Mouse (Mus musculus) fibroblast of lung, adult 2 months (primary cell): Measurements from ENCODE around the gene Platr17.
"Not testable (repeated sequence)": the region's sequence is repeated elsewhere in the genome, so short reads cannot be mapped to it uniquely, and the experiment has no call there.

ENCODE experiments used
- DNase-seq: peaks from one replicate; pipeline ENCODE4 v3.0.0-alpha.2; 2011; ENCODE audit warnings: low read depth

Platr17 gene

GRCm38 (mm10) chr17:33902491-33902890 is 2.4 kb upstream of the Platr17 start:
- no peak for DNase-seq

GRCm38 (mm10) chr17:33903911-33904651 is 854 bp upstream of the Platr17 start:
- DNase-seq = not testable (repeated sequence)

- DNase-seq = no peak
Measured at GRCm38 (mm10) chr17:33908331-33909076, 3.6 kb downstream of the Platr17 start.

- DNase-seq = peak; percentile 97
Measured at GRCm38 (mm10) chr17:33909077-33909868, 4.3 kb downstream of the Platr17 start, which contains the start of gene Daxx. Gene Daxx (plus strand): TSS chr17:33909414.

GRCm38 (mm10) chr17:33909869-33910250 is 4.9 kb downstream of the Platr17 start:
- DNase-seq = no peak

- no peak for DNase-seq
Measured at GRCm38 (mm10) chr17:33910346-33911051, 5.6 kb downstream of the Platr17 start.

GRCm38 (mm10) chr17:33911052-33911812 is 6.3 kb downstream of the Platr17 start:
- DNase-seq = no peak

- no peak for DNase-seq
Measured at GRCm38 (mm10) chr17:33911813-33912414, 7.0 kb downstream of the Platr17 start.

- no peak for DNase-seq
Measured at GRCm38 (mm10) chr17:33913264-33913663, 8.3 kb downstream of the Platr17 start.

- DNase-seq = no peak
Measured at GRCm38 (mm10) chr17:33913905-33914304, 9.0 kb downstream of the Platr17 start.

GRCm38 (mm10) chr17:33914969-33915391 is 10.0 kb downstream of the Platr17 start:
- no peak for DNase-seq

- DNase-seq = peak; percentile 98
Measured at GRCm38 (mm10) chr17:33915671-33916250, 10.8 kb downstream of the Platr17 start, which contains the start of the genes Tapbp and Zbtb22. Gene Tapbp (plus strand): TSS chr17:33915899. Gene Zbtb22 (plus strand): TSS chr17:33915904.

- no peak for DNase-seq
Measured at GRCm38 (mm10) chr17:33916294-33916693, 11.4 kb downstream of the Platr17 start.

GRCm38 (mm10) chr17:33916847-33917655 is 12.1 kb downstream of the Platr17 start:
- DNase-seq = no peak

GRCm38 (mm10) chr17:33917656-33918292 is 12.8 kb downstream of the Platr17 start:
- no peak for DNase-seq

- DNase-seq = no peak
Measured at GRCm38 (mm10) chr17:33918293-33919203, 13.6 kb downstream of the Platr17 start.
